Mouse (Mus musculus) frontal cortex, postnatal 14 days (tissue): ENCODE results near the gene Faf1.

Experiments
- DNase-seq, 2 experiments: peaks; one replicate each; pipeline ENCODE4 v3.0.0; 2022; ENCODE audit warnings: low spot score in 2 of 2

Faf1 gene

DNA sequence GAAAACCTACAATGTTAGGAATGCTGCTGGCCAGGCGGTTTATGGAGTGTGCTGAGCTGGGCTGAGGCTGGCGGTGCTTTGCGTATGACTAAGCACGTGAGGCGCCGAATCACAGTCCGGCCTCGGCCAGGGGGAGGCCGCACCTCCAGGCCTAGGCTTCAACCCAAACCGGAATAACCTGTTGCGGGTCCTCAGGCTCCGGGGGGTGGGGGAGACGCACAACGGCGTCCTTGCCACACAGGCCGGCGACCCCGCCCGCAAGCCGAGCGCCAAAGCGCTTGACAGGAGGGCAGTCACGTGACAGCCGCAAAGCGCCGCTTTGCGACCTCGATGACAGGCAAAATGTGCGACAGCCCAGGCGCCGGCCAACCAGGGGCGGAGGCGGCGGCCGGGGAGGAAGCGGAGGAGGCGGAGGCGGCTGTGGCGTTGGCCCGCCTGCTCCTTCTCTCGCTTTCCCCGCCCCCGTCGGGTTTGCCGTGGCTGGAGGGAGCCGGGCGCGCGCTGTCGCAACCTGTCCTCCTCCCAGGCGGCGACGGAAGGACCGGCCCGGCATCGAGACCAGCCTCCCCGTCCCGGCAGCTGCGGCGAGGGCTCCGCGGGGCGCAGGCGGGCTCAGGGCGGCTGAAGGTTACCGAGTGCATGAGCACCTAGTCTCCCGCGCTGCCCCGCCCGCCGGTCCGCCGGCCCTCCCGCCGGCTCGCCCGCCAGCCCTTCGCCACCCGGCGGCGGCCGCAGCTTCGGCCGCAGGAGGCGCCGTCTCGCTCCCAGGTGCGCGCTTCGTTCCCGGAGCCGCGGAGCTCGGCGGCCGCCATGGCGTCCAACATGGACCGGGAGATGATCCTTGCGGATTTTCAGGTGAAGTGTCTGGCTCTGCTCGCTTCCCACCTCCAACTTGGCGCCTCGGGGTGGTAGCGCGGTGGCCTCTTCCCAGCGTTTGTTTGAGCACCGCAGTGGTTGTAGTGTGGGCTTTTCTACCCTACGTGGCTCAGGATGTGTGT is at the start of gene Faf1:
Faf1 (plus strand) TSS at position 371 of the 998 bp plus-strand sequence.
- peak; percentile 94 to 95 for DNase-seq

DNA sequence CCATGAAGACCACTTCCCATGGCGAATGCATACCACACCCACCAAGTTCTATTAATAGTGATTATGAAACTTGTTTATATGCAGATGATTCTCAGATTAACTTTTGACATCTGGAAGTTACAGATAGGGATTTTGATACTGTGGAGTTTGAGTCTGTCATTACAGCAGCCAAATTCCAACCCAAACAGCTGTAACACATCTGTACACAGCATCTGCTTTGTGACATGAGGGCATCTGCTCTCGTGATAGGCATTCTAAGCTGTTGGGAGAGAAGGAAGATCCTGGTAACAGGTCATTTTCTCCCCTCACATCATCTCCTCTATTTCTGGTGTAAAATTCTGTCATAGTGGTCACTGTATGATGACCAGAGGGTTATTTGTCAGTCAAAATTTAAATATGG is 46.2 kb upstream of the Faf1 start:
- no peak for DNase-seq

DNA sequence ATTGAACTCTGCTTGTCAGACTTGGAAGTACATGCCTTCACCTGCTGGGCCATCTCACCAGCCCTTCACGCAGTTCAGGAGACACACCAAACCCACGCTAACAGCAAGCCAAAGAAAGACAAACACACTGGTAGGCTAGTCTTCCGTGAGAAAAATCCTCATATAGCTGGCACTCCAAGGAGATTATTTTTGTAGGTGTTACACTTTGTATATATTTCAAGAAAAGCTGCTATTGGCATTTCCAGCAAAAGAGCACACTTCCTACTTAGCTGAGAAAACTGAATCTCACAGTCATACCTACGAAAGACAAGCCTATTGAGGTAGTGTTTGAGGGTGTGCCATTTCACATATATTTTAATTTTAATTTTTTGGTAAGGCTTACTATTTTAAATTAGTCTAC is 45.4 kb upstream of the Faf1 start:
- no peak for DNase-seq

DNA sequence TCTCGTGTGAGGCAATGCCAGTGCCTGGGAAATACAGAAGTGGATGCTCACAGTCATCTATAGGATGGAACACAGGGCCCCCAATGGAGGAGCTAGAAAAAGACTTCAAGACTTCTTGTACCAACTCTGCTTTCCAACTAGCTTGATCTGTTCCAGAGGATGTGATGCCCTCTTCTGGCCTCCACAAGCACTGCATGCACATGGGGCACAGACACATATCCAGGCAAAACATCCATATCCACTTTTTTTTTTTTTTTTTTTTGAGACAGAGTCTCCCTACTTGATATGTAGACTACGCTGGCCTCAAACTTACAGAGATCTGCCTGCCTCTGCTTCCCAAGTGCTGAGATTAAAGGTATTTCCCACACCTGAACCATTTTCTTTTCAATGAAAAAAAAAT is 41.4 kb upstream of the Faf1 start:
- no peak for DNase-seq

DNA sequence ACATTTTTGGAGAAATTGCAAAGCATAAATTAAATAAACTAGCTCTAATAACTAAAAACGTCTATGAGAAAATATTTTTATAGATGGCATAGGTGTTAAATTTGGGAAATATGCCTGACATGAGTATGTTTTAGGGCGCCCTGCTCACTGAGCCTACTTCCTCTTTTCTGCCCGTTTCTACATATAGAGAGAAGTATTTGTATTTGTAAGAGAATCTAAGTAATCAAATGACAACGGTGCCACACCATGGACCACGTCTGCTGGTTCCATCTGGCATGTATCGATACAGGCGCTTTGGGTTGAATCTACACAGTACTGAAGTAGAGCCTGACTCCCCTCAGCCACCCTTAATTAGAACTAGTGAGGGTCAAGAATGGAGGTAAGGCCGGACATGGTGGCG is 37.0 kb upstream of the Faf1 start:
- no peak for DNase-seq

DNA sequence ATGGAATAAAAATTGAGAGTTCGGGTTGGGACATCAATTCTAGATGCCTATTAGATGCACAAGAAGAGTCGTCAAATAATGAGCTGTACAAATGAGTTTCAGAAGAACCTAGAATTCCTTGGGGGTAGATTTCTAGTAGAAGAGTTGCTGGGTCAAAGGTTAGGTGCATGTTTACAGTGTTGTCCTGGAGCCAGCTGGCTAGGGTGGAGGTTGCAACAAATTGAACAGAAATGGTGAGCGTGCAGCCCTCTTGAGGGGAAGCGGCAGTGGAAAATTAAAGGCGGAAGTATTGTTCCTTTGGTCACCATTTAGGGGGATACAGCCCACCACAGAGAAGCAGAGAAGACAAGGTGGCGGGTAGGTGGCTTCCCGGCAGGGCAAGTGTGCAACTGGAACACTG is 36.2 kb upstream of the Faf1 start:
- no peak for DNase-seq

DNA sequence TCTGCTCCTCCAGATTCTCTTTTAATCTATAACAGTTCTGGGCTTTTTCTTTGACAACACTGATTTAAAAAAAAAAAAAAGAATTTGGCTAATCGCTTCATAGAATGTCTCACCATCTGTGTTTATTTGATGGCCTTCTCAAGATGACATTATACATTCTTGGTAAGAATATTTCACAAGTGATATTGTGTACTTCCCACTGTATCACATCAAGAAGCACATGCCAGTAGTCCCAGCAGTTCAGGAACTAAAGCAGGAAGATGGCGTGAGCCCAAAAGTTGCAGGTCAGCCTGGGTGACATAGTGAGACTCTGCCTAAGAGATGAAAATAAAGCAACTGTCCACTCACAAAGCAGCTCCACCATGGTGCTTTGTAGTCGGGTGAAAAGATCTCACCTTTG is 34.9 kb upstream of the Faf1 start:
- DNase-seq: no peak

DNA sequence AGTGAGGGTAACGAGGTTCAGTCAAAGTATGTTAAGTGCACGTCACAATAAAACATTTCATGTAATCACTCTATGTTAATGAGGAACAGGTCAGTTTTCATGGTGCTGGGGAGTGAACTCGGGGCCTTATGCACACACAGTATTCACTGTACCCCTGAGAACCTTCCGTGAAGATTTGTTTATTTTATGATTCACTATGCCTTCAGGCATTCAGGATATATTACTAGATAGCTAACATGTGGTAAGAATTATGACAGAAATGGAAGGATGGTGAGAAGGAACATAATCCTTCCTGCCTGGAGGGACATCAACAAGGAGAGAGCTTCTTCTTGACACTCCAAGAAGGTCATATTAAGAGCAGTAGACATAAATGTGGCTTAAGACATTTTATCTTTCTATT is 29.1 kb upstream of the Faf1 start:
- no peak for DNase-seq

DNA sequence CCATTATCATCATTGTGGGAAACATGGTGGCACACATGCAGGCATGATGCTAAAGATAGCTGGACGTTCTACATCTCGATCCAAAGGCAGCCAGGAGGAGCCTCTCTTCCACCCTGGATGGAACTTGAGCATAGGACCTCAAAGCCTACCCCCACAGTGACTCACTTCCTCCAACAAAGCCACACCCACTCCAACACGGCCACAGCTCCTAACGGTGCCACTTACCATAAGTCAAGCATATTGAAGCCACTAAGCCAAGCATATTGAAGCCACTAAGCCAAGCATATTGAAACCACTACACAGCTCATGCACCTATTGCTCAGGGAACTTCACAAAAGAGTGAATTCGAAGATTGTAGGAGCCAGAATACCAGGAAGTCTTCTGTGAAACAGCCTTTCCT is 27.1 kb upstream of the Faf1 start:
- no peak for DNase-seq

DNA sequence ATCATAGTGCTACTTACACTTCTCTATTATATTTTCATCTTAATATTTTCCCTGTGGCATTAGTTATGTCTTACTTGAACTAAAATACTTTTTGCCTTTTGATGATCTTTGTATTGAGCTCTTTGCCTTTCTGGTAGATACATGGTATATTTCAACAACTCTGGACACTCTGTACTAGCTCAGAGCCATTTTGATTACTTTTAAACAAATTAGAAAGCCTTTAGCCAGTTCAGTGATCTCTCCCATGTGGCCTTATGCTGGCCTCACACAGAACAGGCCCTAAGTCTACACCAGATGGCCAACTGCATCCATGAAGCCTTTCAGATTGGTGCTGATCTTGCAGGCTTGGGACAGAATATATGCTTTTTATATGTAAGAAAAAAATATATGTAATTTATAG is 23.1 kb upstream of the Faf1 start:
- no peak for DNase-seq

DNA sequence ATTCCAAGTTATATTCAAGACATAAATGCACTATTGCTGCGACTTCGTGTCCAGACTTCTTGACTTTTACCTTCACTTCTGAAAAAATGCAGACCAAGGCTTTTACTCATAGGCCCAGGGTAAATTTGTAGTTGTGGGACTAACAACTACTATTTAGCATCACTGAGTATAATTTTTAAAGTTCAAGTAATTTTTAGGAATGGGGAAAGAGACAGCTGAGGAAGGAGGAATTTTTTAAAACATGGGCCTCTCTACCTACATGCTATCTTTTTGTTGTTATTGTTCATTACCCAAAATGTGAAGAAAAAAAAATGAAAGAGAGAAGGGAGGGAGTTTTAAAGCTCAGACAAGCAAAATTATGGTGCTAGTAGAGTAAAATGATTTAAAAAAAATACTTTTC is 21.7 kb upstream of the Faf1 start:
- DNase-seq: no peak

DNA sequence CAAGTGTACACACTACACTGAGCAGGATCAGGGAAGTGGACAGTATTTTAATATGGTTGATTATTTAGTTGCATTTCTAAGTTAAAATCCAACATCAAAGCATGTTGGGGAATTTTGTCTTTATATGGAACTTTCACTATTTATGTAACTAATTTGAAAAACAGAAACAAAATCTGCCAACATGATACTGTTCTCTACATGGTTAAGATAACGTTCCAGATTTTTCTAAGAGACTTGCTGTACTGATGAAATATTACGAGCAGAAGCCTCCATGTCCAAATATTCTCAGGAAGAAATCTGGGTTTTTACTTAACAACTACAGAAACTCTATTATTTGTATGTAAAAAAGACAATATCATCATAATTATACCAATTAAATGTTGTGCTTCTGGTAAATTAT is 20.6 kb upstream of the Faf1 start:
- no peak for DNase-seq

DNA sequence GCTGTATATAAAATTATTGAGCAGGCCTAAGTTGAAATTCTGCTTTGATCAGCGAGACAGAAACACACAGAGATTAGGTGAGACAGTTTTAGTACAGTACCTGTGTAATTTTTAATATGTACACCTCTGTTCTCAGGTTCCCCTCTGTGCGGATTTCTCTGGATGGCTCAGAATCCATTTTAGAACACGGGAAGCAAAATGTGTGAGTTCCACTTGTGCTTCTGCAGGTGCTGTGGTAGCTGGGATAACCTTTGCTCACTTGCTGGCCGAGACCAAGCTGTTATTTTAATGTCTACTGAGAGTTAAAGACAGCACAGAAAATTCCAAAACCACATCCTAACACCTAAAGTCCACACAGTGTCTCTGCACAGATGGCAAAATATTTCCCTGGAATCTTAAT is 20.1 kb upstream of the Faf1 start:
- DNase-seq: no peak

DNA sequence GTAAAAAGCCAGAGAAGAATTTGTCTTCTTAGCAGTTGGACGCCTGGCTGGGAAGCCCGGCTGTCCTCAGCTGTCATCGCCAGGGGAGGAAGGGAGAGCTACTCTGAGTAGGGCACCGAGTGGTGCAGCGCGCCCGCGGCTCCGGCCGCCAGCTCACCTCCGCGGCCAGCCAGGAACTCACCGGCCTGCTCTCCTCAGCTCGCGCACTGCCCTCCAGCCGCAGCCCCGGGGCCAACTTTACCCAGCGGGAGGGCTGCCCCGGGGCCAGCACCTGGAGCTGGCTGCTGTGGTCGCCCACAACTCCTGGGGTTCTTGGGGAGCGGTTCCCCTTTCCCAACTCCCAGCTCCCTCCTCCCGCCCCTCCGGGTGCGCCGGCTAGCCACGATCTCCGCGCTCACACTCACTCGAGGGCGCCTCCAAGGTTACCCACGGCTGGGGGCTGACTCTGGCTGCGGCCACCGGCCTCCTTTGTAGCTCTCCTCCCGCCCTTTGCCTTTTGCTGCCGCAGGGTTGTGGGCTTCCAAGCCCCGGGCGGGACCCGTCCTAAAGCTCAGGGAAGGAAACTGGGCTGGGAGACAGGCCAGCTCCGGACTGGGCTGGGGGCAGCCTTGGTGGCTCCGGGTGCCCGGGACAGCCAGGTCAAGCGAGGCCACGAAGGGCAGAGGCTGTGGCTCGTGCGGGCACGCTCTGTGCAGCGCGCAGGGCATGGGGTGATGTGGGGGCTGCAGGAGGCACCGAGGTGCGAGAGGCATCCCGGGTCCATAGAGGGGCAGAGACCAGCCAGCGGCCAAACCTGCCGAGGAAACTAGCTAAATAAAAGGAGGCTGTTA is 19.2 kb upstream of the Faf1 start:
- peak in 1 of 2 experiments; percentile 7 for DNase-seq

DNA sequence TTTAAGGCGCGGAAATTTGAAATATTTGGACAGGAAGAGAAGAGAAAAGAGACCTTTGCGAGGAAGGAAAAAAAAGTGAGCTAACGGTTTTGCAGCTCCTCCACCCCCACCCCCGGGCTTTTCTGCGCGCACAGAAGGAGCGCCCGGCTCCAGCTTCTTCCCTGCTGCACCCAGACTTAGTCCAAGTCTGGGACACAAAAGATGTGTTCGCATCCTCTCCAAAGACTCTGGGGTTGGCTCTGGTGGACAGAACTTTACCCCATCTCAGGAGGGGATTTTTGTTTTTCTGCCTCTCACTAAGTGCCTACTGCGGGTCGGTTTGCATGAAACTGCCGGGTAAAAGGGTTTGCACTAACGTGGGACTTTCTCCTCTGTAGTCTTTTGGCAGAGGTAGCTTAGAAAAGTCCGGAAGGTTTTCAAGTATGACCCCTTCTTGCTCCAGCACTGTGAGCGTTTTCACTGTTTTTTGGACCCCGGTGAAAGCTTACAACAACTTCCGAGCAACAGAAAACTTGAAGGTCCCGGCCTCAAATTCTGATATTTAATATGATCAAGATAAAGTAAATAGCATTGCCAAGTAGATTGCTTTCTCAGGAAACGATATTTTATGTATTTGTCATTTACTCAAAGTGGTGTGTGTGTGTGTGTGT is 18.4 kb upstream of the Faf1 start:
- DNase-seq: no peak

DNA sequence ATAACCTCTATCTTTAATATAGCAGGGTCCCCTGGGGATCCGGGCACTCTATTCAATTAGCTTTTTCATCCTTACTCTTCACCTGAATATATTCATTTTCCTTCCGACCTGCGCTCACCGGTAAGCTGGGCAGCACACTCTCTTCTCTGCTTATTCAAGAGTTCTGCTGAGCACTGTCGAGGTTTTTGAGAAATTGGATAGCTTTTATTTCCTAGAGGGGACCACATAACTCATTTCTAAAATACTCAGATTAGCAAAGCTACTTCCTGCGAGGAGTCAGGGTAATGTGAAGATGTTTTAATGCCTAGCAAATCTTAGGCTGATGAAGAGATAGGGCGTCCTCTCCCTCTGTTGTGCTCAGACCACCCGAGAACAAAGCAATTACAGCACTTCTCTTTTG is 17.6 kb upstream of the Faf1 start:
- DNase-seq: no peak

DNA sequence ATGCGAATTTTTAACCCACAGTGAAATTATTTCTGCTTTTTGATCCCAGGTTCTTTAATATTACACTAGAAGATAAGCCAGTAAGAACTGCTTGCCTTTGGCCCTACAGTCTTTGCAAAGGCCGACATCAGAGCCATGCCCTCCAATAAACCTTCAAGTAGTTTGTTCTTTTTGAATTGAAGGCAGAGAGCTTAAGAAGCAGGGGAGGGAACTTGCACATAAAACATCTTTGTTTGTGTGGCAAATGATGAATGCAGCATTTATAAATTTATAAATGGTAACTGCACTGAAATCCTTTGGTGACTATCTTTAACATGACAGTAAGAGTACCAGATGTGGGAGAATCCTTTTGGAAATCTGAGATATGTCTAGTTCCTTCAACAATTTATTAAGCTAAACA is 16.8 kb upstream of the Faf1 start:
- no peak for DNase-seq

DNA sequence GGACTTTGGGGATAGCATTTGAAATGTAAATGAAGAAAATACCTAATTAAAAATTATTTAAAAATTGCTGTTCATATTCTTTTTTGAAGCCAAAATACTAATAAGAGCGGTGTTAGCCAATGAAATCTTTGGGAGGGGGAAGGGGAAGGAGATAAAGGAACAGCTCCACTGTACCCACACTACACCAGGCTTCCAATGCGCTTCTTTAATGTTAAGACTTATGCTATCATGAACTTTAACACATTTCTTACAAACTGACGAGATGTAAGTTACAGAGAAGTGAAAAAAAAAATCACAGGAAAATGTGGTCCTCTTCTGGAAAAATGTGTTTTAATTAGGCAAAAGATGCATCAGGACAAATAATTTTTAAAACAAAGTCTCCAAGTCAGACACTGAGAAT is 15.8 kb upstream of the Faf1 start:
- no peak for DNase-seq

DNA sequence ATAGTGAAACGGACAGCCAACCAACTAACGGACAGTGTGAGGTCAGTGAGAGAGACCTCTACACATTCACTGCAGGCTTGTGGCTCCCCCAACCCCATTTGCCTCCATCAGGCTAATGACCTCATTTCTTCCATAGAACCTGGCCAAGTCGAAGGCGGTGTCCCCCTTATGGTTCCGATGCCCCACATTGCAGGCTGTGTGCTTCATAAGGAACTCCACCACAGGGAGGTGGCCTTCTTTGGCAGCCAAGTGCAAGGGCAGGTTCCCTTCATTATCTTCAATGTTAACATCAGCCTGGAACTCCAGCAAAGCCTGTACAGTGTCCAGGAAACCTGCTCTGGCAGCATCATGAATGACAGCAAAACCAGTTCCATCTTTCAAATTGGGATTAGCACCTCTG is 15.2 kb upstream of the Faf1 start:
- DNase-seq: no peak

DNA sequence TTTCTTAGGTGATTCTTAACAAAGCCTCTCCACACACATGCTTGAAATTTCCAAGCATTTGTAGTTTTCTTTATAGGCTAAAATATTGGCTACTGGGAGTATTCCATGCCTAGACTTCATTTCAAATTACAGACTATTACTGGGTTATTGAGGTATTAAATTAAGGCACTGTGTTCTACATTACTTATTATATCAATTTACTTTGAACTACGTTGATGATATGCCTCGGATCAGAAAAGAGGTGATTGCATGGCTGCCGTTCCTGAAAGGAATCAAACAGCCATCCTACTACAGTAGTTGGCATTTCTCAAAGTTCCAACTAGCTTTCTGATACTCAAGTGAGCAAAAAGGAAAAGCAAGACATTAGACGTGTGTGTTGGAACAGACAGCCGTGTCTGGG is 14.1 kb upstream of the Faf1 start:
- DNase-seq: no peak

DNA sequence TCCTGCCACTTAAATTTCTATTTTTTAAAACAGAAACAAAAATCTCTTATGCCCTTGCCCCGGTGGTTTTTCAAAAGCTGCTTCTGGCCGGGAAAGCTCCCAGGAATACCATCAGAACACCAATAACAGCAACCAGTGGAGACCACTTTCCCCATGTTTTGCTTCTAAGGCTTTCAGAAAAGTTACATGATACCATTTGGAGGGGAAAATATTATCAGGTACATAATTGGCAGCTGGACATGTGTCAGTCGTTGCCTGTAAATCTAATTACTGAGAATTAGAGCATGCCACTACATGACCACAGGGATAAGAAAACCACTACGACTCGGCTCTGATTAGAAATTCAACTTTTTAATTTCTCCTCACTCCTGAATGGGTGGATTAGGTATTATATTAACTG is 12.3 kb upstream of the Faf1 start:
- DNase-seq: no peak
